Mouse (Mus musculus): ENCODE results near the gene Ctnna3.

GRCm38 (mm10) chr10:63810043-63810617, 380.2 kb downstream of the Ctnna3 start:
- TF ChIP-seq CTCF (IDR thresholded peaks at IDR 0.05; ENCODE audit: control insufficient read depth, insufficient read depth, low read length): no peak
- no peak for TF ChIP-seq POLR2A (IDR thresholded peaks at IDR 0.05; ENCODE audit: borderline replicate concordance, control insufficient read depth, low read depth, low read length)

Data from bone marrow, adult 2 months (tissue).